Mouse (Mus musculus): ENCODE results near the gene Ube2o. TPM values are rescaled to one million over a fixed set of nuclear protein-coding genes. Genes with fewer than 3 reads are reported as not detected.

Gene Ube2o
- total RNA-seq (2017): 16.3 to 21.9 TPM (median 19.8 TPM) in 3 replicates

- peak; percentile 92 for ATAC-seq (replicated peaks; ENCODE audit: insufficient number of reproducible peaks, low FRiP score, low TSS enrichment, poor library complexity, severe bottlenecking)
Measured at GRCm38 (mm10) chr11:116581376-116581814, at the start of gene Ube2o. Gene Ube2o, minus strand, starts transcription at chr11:116581447.

GRCm38 (mm10) chr11:116630171-116630965 is 49.1 kb upstream of the Ube2o start:
- ATAC-seq (replicated peaks; ENCODE audit: insufficient number of reproducible peaks, low FRiP score, low TSS enrichment, poor library complexity, severe bottlenecking): no peak

GRCm38 (mm10) chr11:116629472-116629871 is 48.2 kb upstream of the Ube2o start:
- no peak for ATAC-seq (replicated peaks; ENCODE audit: insufficient number of reproducible peaks, low FRiP score, low TSS enrichment, poor library complexity, severe bottlenecking)

DNA sequence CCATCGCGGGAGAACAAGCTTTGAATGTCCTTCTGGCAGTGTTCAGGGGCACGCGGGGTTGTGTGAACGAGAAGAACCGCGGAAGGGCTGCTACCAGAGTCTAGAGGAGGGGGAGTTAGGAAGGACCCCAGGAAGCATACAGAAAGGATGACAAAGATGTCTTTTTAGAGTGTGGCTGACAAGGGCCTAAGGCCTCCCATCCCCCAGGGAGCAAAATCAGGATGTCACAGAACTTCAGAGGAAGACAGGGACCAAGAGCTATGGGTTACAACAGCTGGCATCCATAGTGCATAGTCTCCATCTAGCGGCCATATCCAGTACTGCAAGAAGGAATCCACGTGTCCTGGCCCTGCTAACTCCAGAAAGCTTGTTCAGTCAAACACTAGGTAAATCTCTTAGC is 47.5 kb upstream of the Ube2o start:
- ATAC-seq (replicated peaks; ENCODE audit: insufficient number of reproducible peaks, low FRiP score, low TSS enrichment, poor library complexity, severe bottlenecking): peak; percentile 81

GRCm38 (mm10) chr11:116627072-116628020 is 46.1 kb upstream of the Ube2o start:
- ATAC-seq (replicated peaks; ENCODE audit: insufficient number of reproducible peaks, low FRiP score, low TSS enrichment, poor library complexity, severe bottlenecking): no peak

DNA sequence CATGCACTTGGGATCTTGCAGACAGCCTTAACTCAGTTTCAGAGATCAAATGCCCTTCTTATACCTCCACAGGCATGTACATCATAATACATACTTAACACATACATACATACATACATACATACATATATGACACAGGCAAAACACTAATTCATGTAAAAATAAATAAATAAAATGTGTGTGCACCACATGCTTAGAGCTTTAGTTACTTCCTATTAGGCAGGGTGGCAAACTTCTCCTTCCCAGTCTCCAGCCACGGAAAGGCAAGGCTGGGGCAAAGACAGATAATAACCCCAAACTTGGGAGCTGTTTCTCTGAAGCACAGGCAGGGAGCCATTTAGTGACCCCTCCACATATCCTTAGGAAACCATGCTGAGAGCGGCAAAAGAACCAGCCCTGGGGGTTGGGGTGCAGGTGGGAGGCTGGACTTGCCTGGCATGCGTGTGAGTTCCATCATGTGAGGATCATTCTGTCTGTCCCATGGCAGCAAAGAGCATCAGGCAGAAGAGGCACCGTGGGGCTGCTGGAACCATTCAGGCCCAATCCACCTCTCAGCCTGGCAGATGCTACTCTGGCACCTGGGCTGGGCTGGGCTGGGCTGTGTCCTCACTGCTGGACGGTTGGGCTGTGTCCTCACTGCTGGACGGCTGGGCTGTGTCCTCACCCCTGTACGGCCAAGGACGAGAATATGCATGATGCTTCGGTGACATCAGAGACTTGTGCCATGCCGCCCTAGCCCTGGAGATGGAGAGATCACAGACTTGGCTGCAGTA is 45.2 kb upstream of the Ube2o start, which contains the start of gene Rhbdf2:
TSS of gene Rhbdf2 (minus strand) at position 721 of the 773 bp plus-strand sequence.
- ATAC-seq (replicated peaks; ENCODE audit: insufficient number of reproducible peaks, low FRiP score, low TSS enrichment, poor library complexity, severe bottlenecking): no peak

GRCm38 (mm10) chr11:116625081-116626000 is 44.1 kb upstream of the Ube2o start:
- ATAC-seq (replicated peaks; ENCODE audit: insufficient number of reproducible peaks, low FRiP score, low TSS enrichment, poor library complexity, severe bottlenecking): no peak

DNA sequence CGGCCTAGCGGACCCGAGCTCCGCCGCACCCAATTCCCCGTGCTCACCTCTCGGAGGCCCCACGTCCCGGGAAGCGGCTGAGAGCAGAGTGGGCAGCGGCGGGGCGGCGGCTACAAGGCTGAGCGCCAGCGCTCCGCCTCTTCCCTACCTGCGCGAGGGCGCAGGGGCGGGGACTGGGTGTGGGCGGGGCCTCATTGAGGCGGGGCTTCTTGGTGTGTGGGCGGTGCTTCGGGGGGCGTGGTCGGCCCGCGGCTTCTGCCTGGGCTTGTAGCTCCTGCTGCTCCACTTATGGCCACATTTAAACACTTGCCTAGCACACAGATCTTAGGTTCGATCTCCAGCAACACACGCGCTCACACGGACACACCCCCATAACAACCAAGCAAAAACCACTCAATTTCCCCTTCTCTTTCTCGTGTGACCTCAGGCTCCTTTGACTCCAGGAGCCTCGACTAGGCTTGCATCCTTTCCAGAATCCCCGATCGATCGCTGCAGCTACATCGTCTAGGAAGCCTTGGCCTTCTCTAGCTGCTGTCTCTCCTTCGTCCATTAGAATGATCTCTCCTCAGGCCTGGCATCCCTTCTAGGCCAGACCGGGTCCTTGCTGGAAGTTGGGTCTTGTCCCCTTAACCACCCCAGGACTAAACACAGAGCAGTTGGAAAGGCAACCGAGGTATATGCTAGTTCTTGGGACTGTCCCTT is 43.0 kb upstream of the Ube2o start:
- ATAC-seq (replicated peaks; ENCODE audit: insufficient number of reproducible peaks, low FRiP score, low TSS enrichment, poor library complexity, severe bottlenecking): peak; percentile 75

GRCm38 (mm10) chr11:116623281-116624124 is 42.3 kb upstream of the Ube2o start:
- 0 out of 2 replicates have a peak, but pooled peaks have one; percentile 3 for ATAC-seq (replicated peaks; ENCODE audit: insufficient number of reproducible peaks, low FRiP score, low TSS enrichment, poor library complexity, severe bottlenecking)

DNA sequence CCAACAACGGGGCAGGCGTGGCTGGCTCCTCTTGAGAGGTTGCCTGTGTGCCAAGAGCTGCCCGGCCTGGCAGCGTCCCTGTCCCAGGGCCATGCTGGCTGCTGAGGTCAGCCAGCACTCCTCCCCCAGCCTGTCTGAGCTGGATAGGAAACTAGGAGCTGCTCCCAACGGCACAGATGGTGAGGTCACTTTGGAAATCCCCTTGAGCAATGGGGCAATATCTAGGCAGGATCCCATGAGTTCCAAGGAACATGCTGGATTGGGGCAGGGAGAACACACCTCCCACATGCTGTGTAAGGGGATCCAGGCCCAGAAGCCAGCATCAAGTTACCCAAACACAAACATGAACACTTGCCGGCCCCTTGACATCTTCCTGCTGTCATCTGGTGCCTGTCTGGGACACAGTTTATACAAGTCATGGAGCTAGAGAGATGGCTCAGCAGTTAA is 40.0 kb upstream of the Ube2o start:
- no peak for ATAC-seq (replicated peaks; ENCODE audit: insufficient number of reproducible peaks, low FRiP score, low TSS enrichment, poor library complexity, severe bottlenecking)

DNA sequence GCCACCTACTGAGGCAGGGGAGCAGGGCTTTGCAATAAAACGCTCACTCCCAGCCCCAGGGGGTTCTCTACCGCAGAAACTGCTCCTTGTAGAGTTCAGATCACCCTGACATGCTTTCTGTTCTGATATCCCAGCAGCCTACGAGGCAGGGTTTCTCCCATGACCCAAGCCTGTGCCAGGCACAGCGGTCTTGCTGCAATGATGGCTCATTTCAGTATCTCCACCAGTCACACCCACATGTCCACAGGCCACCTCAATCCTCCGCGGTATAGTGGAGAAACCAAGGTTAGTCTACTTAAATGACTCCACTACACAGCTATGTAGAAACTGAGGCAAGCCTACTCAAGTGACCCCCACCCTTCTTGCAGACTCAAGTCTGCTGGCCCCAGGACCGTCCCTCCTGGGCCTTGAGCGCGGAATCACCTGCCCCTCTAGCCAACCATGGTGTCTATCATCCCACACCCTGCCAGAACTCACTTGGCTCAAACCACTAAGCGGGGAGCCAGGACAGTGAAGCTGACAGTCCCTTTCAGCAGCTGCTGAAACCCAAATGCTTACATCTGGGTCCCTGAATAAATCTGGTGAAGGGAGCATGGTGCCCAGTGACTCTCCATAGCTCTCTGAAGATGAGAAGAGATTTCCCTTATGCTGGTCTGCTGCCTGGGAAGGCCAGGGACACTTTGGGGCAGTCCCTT is 39.5 kb upstream of the Ube2o start:
- ATAC-seq (replicated peaks; ENCODE audit: insufficient number of reproducible peaks, low FRiP score, low TSS enrichment, poor library complexity, severe bottlenecking): no peak

DNA sequence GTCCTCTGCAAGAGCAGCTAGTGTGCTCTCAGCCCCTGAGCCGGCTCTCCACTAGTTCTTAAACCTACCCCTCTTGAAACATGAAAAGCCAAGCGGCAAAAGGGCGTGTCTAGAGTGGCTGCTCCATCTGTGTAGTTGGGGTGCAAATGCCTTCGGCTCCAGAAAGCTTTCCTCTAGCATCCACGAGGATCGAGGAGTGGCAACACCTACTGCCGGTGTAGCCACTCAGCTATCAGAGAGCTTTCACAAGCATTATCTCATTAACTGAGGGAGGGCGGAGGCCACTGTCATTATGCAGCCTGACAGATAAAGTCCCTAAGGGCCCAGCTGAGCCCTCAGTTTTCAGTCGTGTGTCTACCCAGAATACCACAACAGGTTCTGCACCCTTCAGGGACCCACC is 38.8 kb upstream of the Ube2o start:
- no peak for ATAC-seq (replicated peaks; ENCODE audit: insufficient number of reproducible peaks, low FRiP score, low TSS enrichment, poor library complexity, severe bottlenecking)

- no peak for ATAC-seq (replicated peaks; ENCODE audit: insufficient number of reproducible peaks, low FRiP score, low TSS enrichment, poor library complexity, severe bottlenecking)
Measured at GRCm38 (mm10) chr11:116619561-116619960, 38.3 kb upstream of the Ube2o start.

DNA sequence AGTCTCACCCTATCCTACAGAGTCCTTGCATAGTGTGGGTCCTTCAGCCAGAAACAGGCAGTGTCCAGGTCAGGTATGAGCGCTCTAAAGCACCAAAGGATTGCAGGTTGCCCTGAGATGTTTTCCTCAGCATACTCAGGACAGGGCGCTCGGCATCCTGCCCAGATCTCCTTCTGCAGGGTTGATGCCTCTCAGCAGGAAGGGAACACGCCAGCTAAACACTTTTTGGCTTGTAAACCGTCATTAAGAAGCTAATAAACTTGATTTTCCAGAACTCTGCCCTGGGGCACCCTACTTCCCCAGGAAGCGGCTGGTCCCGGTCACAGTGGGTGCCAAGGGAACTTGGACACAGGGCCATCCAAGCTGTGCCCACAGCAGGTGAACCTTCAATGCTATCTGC is 37.9 kb upstream of the Ube2o start:
- ATAC-seq (replicated peaks; ENCODE audit: insufficient number of reproducible peaks, low FRiP score, low TSS enrichment, poor library complexity, severe bottlenecking): no peak

- ATAC-seq (replicated peaks; ENCODE audit: insufficient number of reproducible peaks, low FRiP score, low TSS enrichment, poor library complexity, severe bottlenecking): no peak
Measured at GRCm38 (mm10) chr11:116618666-116619065, 37.4 kb upstream of the Ube2o start.

GRCm38 (mm10) chr11:116617641-116618040 is 36.4 kb upstream of the Ube2o start:
- no peak for ATAC-seq (replicated peaks; ENCODE audit: insufficient number of reproducible peaks, low FRiP score, low TSS enrichment, poor library complexity, severe bottlenecking)

All from monocyte, adult 5-6 weeks (primary cell).